Mouse (Mus musculus): Measurements from ENCODE around the gene Ano6. TPM values are rescaled to one million over a fixed set of nuclear protein-coding genes. Genes with fewer than 3 reads are reported as not detected.

Ano6 gene
- 50.4 and 53.8 TPM in 2 replicates for polyA plus RNA-seq (2015; fragmentation: Nextera tagmentation; extraction: Ambion mirVana)

DNA sequence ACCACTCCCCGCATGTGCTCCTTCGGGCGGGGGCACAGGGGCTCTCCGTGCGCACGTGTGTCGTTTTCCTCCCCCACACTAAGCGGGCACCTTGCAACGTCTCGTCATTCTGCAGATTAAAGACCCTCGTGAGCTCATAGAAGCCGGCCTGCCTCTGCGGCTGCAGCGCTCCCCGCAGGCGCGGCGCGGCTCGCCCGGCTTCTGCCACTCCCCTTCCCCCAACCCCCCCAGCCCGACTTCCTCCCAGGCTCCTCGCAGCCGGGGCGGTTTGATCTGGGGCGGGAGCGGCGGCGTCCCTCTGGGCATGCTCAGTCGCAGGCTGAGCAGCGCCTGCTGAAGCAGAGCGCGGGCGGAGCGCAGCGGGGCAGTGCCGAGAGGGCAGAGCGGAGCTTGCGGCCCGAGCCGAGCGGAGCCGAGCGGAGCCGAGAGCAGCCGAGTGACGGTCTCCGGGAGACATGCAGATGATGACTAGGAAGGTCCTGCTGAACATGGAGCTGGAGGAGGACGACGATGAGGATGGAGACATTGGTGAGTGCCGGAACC lies at the start of gene Ano6:
TSS of gene Ano6 (plus strand) at position 315 of the 543 bp plus-strand sequence.
- Histone ChIP-seq H3K4me1 (replicated peaks) (peaks cover 18% of the 10 kb centered on the region), H3K4me3 (replicated peaks) (peak within 1 kb of the TSS; percentile 83), H3K36me3 (no peaks in the 10 kb centered on the region), H3K9ac (peak within 1 kb of the TSS; percentile 94), H3K4me2 (replicated peaks) (peak within 1 kb of the TSS; percentile 81), H3K27me3 (replicated peaks) (no peaks in the 10 kb centered on the region), H3K27ac (peak within 1 kb of the TSS; percentile 85), H3K9me3 (no peaks in the 10 kb centered on the region)
- WGBS = under 1% methylated on average over 51 of the region's 51 CpGs
- peak; percentile 93 for ATAC-seq

DNA sequence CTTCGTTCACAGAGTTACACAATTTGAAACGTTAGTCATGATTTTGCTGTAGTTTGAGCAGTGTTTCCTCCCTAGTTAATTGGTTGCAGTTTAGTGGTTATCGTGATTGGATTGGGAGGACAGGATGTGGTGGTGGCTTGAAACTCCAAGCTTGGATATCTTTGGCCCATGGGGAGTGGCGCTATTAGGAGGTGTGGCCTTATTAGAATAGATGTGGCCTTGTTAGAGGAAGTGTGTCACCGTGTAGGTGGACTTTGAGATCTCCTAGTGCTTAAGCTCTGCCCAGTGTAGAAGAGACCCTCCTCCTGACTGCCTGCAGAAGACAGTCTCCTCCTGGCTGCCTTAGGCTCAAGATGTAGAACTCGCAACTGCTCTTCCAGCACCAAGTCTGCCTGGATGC lies 47.7 kb upstream of the Ano6 start:
- H3K4me2 ChIP-seq (replicated peaks) = no peak overlapping the region
- no peak overlapping the region for H3K27ac ChIP-seq
- H3K9ac ChIP-seq = no peak overlapping the region
- 0 out of 2 replicates have a peak, but pooled peaks cover 2% of the 10 kb centered on the region for H3K4me1 ChIP-seq (replicated peaks)
- H3K27me3 ChIP-seq (replicated peaks) = no peaks in the 10 kb centered on the region
- no peaks in the 10 kb centered on the region for H3K9me3 ChIP-seq
- peak; percentile 39; the same call in 1 of the 2 replicates for ATAC-seq
- WGBS = 81% methylated on average over 6 of the region's 6 CpGs
- no peak overlapping the region for H3K4me3 ChIP-seq (replicated peaks)
- H3K36me3 ChIP-seq = no peaks in the 10 kb centered on the region

DNA sequence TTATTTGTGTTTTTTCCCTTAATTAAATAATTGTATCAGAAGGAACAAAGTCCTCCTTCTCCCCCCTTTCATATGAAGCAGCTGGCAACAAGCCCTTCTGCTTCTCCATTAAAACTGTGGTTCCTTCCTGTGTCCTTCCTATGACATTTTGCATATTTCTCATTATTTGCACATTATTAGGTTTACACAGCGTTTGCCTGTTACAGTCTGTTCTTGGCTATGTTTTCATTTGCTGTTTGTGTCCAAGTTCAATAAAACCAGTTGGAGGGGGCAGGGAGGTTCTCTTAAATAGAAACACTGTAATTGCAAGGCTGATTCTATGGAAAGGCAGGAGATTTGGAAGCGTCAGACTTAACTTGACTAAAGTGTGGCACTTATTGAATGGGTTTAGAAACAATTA lies 46.8 kb upstream of the Ano6 start:
- Histone ChIP-seq H3K36me3 (no peaks in the 10 kb centered on the region), H3K27ac (no peak overlapping the region), H3K27me3 (replicated peaks) (no peaks in the 10 kb centered on the region), H3K4me3 (replicated peaks) (no peak overlapping the region), H3K4me1 (replicated peaks) (0 out of 2 replicates have a peak, but pooled peaks cover 2% of the 10 kb centered on the region), H3K9ac (no peak overlapping the region), H3K9me3 (no peaks in the 10 kb centered on the region), H3K4me2 (replicated peaks) (no peak overlapping the region)
- 53% methylated on average over 2 of the region's 2 CpGs for WGBS
- no peak for ATAC-seq

DNA sequence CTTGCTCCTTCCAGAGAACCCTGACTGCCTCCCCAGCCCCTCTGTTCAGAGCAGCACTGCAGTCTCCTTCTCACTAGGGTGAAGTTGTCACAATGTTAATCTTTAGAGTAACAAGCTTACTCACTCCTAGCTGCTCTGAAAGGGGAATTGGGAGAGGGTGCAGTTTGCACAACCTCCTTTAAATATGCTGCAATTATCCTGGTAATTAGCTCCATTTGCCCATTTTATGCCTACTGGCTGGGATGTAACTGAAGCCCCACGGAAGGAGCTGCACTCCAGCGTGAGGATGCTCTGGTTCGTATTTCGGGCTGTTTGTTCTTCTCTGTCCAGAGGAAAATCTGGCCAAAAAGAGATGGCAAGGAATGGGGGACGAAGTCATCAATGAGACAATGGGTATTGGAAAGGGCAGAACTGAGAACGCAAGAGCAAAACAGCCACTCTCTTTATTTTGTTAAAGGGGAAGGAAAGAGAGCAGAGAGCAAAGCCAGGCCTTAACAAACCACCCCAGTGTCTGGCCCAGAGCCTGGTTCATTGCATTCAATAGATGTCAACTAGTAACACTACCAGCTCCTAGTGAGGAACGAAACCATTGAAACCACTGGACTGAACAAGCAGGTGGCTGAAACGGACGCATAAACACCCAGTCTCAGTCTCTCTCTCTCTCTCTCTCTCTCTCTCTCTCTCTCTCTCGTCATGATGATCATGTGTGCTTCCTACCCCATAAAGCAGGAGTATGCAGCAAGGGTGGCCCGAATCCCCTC lies 45.1 kb upstream of the Ano6 start:
- no peak for ATAC-seq
- Histone ChIP-seq H3K27ac (no peak overlapping the region), H3K4me2 (replicated peaks) (no peak overlapping the region), H3K9ac (no peak overlapping the region), H3K4me1 (replicated peaks) (0 out of 2 replicates have a peak, but pooled peaks cover 2% of the 10 kb centered on the region), H3K36me3 (no peaks in the 10 kb centered on the region), H3K9me3 (no peaks in the 10 kb centered on the region), H3K4me3 (replicated peaks) (no peak overlapping the region), H3K27me3 (replicated peaks) (no peaks in the 10 kb centered on the region)
- WGBS = 65% methylated on average over 11 of the region's 11 CpGs

DNA sequence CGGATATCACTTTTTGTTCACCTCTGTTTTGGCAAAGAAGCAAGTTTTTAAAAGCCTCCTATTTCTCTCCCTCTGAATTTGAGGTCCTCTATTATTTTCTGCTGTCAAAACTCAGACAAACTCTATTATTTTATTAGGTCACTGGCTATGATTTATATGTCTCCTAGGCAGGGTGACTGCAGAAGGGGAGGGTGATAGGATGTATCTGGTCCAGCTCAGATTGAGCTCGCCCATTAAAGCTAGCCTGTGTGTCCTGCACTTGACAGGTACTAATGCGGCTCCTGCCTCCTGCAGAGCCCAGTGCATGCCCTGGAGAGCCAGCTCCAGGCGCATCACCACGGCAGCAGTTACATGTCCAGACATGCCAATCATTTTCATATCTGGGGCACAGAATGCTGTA lies 44.1 kb upstream of the Ano6 start:
- ATAC-seq = no peak
- 58% methylated on average over 5 of the region's 5 CpGs for WGBS

DNA sequence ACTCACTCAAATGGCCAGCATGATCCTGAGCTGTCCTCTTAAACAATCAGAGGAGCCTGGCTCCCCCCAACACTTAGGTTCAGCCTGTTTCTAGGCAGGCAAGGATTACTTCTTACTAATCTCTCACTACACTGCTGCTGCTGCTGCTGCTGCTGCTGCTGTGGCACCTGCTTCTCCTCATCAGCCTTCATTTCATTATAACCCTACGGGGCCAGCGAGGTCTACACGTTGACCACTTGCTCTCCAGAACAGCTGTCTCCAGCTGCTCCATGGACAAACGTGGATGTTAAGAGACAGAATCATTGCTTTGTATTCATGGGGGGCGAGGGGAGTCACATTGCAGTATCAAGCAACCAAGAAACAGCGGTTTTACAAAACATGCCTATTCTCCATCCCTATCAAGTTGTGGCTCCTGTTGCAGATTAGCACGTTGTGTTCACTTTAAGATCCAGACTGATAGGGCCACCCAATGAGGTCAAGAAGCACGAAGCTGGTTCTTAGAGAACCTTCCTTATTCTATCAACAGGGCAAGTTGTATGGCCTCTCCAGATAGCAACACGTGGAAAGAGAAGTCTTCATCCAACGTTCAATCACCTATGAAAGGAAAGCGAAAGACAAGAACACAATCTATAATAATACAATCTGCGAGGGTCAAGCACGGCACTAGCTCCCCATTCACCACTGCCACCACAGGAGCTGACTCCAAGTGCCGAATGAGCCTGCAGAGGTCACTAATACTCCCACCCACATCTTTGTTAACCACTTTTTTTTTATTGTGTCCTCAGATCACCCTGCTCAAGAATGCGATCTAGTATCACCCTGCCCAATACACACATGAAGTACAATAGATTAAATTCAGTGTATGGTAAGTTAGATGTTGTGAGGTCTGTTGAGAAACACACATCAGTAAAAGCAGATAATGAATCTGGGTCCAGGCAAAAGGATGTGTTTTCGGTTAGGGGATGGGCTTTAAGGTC lies 43.4 kb upstream of the Ano6 start:
- WGBS = 76% methylated on average over 16 of the region's 16 CpGs
- Histone ChIP-seq H3K27me3 (replicated peaks) (no peaks in the 10 kb centered on the region), H3K36me3 (no peaks in the 10 kb centered on the region), H3K4me3 (replicated peaks) (no peak overlapping the region), H3K4me1 (replicated peaks) (0 out of 2 replicates have a peak, but pooled peaks cover 2% of the 10 kb centered on the region), H3K9me3 (no peaks in the 10 kb centered on the region), H3K9ac (no peak overlapping the region), H3K4me2 (replicated peaks) (no peak overlapping the region), H3K27ac (no peak overlapping the region)
- ATAC-seq = no peak

More for the DNA sequence above, 44.1 kb upstream of the Ano6 start:
- Histone ChIP-seq H3K4me2 (replicated peaks) (no peak overlapping the region), H3K36me3 (no peaks in the 10 kb centered on the region), H3K9me3 (no peaks in the 10 kb centered on the region), H3K4me3 (replicated peaks) (no peak overlapping the region), H3K9ac (no peak overlapping the region), H3K27ac (no peak overlapping the region), H3K4me1 (replicated peaks) (0 out of 2 replicates have a peak, but pooled peaks cover 2% of the 10 kb centered on the region), H3K27me3 (replicated peaks) (no peaks in the 10 kb centered on the region)

DNA sequence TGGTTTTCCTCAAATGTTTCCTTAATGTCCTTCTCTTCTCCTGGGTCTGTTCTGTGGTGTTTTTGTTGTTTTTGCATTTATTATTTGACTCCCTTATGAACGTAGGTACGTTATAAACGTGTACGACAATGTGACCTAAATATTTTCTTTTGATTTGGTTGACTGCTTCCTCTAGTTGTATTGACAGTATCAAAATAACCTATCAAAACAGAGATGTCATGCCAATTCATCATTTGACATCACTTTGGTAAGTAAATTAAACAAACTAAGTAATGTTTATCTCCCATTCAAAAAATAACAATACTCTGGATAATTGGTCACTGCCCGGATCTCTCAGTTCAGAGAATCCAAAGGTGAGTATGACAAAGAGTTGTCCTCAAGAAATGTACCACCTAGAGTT lies 41.4 kb upstream of the Ano6 start:
- ATAC-seq = no peak
- 0 out of 2 replicates have a peak, but pooled peaks cover 2% of the 10 kb centered on the region for H3K4me1 ChIP-seq (replicated peaks)
- WGBS = 82% methylated on average over 5 of the region's 5 CpGs
- H3K4me3 ChIP-seq (replicated peaks) = no peak overlapping the region
- no peak overlapping the region for H3K4me2 ChIP-seq (replicated peaks)
- no peak overlapping the region for H3K9ac ChIP-seq
- H3K27me3 ChIP-seq (replicated peaks) = no peaks in the 10 kb centered on the region
- H3K36me3 ChIP-seq = no peaks in the 10 kb centered on the region
- no peaks in the 10 kb centered on the region for H3K9me3 ChIP-seq
- no peak overlapping the region for H3K27ac ChIP-seq

DNA sequence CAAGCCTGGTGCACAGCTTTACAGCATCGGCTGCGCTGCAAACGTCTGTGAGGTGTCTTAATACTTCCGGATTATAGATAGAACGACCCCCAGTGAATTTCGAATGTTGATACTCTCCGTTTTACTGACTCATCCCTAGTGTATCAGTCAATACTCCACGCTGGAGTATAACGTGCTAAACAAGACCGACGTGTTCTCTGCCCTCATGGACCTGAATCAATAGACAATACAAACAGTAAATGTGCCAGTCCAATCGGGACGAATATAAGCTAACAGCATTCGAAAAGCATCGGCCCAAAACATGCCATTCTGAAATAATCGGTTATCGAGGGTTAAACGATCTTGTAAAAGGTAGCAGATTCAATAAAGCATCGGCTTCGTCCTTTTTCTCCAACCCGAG lies 40.6 kb upstream of the Ano6 start:
- Histone ChIP-seq H3K4me3 (replicated peaks) (no peak overlapping the region), H3K4me1 (replicated peaks) (0 out of 2 replicates have a peak, but pooled peaks cover 2% of the 10 kb centered on the region), H3K27me3 (replicated peaks) (no peaks in the 10 kb centered on the region), H3K27ac (no peak overlapping the region), H3K36me3 (no peaks in the 10 kb centered on the region), H3K4me2 (replicated peaks) (no peak overlapping the region), H3K9ac (no peak overlapping the region), H3K9me3 (no peaks in the 10 kb centered on the region)
- no peak for ATAC-seq
- WGBS = 85% methylated on average over 21 of the region's 21 CpGs

DNA sequence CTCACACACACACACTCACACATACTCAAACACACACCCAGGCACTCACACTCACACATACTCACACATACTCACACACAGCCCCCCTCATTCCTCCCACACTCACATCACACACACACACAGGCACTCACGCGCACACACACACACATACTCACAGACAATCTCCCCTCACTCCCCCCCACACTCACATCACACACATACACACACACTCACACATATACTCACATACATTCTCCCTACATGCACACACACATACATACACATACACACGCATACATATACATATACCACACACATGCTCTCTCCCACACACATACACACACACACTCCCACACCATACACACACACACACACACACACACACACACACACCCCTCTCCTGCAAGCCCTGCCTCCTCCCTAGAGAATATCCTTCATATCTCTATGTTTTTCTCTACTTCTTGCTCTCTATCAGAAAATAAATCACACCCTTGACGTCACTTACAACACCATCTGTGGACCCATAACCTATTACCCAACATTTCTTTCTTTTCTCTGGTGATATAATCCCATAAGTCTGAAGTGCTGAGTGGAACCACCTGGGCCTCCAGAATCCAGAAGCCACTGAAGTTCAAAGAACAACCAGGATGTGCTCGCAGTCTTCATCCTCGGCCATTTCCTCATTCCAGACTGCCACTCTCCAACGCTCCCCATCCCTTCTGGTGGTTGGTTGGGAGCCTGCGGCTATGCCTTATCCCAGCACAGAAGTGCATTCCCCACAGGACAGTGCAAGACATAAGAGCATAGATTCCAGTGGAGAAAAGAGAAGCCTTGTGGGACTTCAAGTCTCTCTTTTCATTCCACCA lies 38.6 kb upstream of the Ano6 start:
- WGBS = 69% methylated on average over 8 of the region's 8 CpGs
- peak; percentile 74 for ATAC-seq
- H3K4me1 ChIP-seq (replicated peaks) = no peaks in the 10 kb centered on the region

DNA sequence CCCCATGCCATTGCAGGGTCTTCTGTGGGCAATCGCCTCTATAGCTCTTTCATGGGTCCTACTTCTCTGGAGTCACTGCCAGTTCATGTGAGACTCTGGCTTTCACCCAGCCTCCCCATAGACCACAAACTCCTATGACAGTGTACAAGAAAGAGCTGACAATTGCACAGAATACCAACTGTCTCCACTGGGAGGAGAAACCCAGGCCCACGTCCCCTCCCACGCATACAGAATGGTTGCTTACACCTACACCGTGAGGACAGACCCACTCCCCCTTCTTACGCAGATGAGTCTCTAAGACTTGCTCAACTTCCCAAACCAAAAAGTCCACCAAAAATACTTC lies 38.0 kb upstream of the Ano6 start:
- Histone ChIP-seq H3K4me2 (replicated peaks) (no peak overlapping the region), H3K9me3 (no peaks in the 10 kb centered on the region), H3K36me3 (no peaks in the 10 kb centered on the region), H3K4me1 (replicated peaks) (no peaks in the 10 kb centered on the region), H3K9ac (no peak overlapping the region), H3K27ac (no peak overlapping the region), H3K27me3 (replicated peaks) (no peaks in the 10 kb centered on the region), H3K4me3 (replicated peaks) (no peak overlapping the region)
- no peak for ATAC-seq
- 86% methylated on average over 5 of the region's 5 CpGs for WGBS

More for the DNA sequence above, 38.6 kb upstream of the Ano6 start:
- Histone ChIP-seq H3K27ac (no peak overlapping the region), H3K27me3 (replicated peaks) (no peaks in the 10 kb centered on the region), H3K9me3 (no peaks in the 10 kb centered on the region), H3K4me3 (replicated peaks) (no peak overlapping the region), H3K4me2 (replicated peaks) (no peak overlapping the region), H3K36me3 (no peaks in the 10 kb centered on the region), H3K9ac (no peak overlapping the region)

DNA sequence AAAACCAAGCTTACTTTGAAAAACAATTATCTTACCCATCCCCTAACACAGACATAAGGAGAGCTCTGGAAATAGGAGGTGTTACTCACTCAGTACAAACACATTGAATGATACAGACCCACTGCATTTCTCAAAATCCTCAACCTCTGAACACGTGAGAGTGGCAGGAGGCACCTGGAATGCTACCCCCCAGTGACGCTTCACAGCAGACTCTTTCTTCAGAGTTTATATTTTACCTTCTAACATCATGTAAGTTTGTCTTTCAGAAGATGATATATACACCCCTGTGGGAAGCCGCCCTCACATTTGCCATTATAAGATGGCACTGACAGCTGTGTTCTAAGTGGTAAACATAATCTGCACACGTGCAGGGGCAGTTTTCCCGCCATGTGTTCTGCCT lies 37.6 kb upstream of the Ano6 start:
- H3K4me3 ChIP-seq (replicated peaks) = no peak overlapping the region
- H3K9me3 ChIP-seq = no peaks in the 10 kb centered on the region
- no peaks in the 10 kb centered on the region for H3K27me3 ChIP-seq (replicated peaks)
- no peak overlapping the region for H3K9ac ChIP-seq
- H3K4me1 ChIP-seq (replicated peaks) = no peaks in the 10 kb centered on the region
- H3K27ac ChIP-seq = no peak overlapping the region
- 61% methylated on average over 4 of the region's 5 CpGs for WGBS
- no peak overlapping the region for H3K4me2 ChIP-seq (replicated peaks)
- no peaks in the 10 kb centered on the region for H3K36me3 ChIP-seq
- no peak for ATAC-seq
